Mouse (Mus musculus): Measurements from ENCODE around the gene Coq4.

Gene Coq4

DNA sequence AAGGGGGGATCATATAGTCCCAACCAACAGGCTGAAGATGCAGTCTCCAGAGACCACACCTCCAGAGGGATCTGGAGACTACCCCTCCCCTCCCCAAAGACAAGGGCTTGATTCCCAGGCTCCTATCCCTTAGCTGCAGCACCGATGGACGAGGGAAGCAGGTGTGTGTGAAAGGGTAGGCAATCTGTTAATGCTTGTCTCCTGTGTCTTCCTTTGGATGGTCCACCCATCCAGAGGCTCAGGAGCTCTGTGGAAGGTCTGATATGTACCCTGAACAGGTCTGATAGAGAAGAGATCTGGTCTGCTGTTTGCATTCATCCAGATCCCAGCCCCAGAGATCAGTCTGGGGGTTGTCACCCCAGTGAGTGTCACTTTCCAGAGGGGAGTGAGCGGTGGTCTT, 59.6 kb downstream of the Coq4 start:
- no peak for DNase-seq (ENCODE audit: low spot score)
